Mouse (Mus musculus) cerebellum, adult 2 months (tissue): Measurements from ENCODE around the gene Fkbp6. TPM values are rescaled to one million over a fixed set of nuclear protein-coding genes. Genes with fewer than 3 reads are reported as not detected.
"Not testable (repeated sequence)": the region's sequence is repeated elsewhere in the genome, so short reads cannot be mapped to it uniquely, and the experiment has no call there.

Experiments used
- DNase-seq, 2 experiments: peaks; one replicate each; pipeline ENCODE4 v3.0.0; 2021
- H3K27ac ChIP-seq: fragments of 200-500 bp; 2 replicates; pipeline ENCODE4 v1.5.1; 2012; ENCODE audit warnings: low read length, control low read depth, inconsistent platforms; ENCODE audit not compliant: insufficient read depth
- H3K27me3 ChIP-seq: fragments of 200-500 bp; 2 replicates; pipeline ENCODE4 v1.6.1; 2012; ENCODE audit warnings: inconsistent platforms, mild to moderate bottlenecking, low read length, moderate library complexity; ENCODE audit not compliant: control insufficient read depth, insufficient read depth
- H3K4me1 ChIP-seq: fragments of 200-500 bp; 2 replicates; pipeline ENCODE4 v1.6.1; 2011; ENCODE audit warnings: low read length; ENCODE audit not compliant: control insufficient read depth, insufficient read depth
- H3K4me3 ChIP-seq: fragments of 200-500 bp; replicated peaks from 2 replicates; pipeline ENCODE3; 2011; ENCODE audit warnings: mild to moderate bottlenecking, low read depth, low read length, control low read depth; ENCODE audit not compliant: insufficient read depth
- CTCF ChIP-seq: fragments of 200-500 bp; IDR thresholded peaks from 2 replicates; pipeline ENCODE4 v1.5.1; 2011; ENCODE audit warnings: low read depth, mild to moderate bottlenecking, control low read depth, low read length, moderate library complexity, borderline replicate concordance; ENCODE audit not compliant: insufficient read depth
- POLR2A ChIP-seq: fragments of 200-500 bp; IDR thresholded peaks from 2 replicates; pipeline ENCODE4 v1.6.1; 2011; ENCODE audit warnings: low read length, control low read depth, borderline replicate concordance; ENCODE audit not compliant: insufficient read depth
- WGBS: fragments of 180-500 bp; shearing (Covaris S2); methylation state at CpG from one replicate; pipeline ENCODE4 v1.1.7; 2018; 5-methylcytosine and 5-hydroxymethylcytosine counted together
- polyA plus RNA-seq: library from polyadenylated mRNA; depleted of rRNA; stranded (reverse); fragments of >200 nt; gene quantifications from 2 replicates; pipeline ENCODE4 v1.2.3, GENCODE M21; 2012

Fkbp6 gene
- polyA plus RNA-seq, 1 experiment: not detected

DNA sequence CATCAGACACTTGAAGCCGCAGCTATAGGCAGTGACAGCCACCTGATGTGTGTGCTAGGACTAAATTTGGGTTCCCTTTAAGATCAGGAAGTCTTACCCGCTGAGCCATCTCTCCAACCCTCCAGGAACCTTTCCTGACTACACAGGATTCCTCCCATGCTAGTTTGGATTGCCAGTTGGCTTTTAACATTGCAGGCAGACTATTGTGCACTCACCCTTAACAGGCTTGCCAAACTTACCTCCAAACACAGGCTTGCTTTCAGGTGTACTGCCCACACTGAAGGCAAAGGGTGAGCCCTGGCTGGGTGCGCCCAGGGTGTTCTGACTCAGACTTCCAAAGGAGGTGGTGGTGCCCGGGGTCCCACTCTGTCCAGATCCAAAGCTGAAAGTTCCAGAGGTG, 30.8 kb upstream of the Fkbp6 start:
- H3K4me1 ChIP-seq: no peaks in the 10 kb centered on the region
- 90% methylated on average over 4 of the region's 4 CpGs for WGBS
- TF ChIP-seq POLR2A (no peak), CTCF (no peak)
- no peak overlapping the region for H3K4me3 ChIP-seq
- H3K27ac ChIP-seq: no peak overlapping the region
- H3K27me3 ChIP-seq: no peaks in the 10 kb centered on the region
- no peak for DNase-seq

DNA sequence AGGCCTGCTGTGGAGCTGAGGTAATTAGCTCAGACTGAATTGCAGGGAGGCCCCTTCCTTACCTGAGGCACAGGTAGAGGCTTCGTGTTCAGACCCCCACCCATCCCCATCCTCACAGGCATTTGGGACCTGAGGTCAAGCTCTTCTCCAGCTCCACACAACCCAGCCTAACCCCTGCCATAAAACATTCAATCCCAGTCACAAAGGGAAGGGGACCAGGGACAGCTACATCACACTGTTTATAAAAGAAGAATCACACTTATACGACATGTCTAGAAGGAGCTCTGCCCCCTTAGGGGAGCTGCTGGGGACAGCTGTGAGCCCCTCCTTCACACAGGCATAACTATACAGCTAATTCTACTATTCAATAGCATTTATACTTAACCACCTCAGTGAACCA, 26.5 kb upstream of the Fkbp6 start:
- no peaks in the 10 kb centered on the region for H3K4me1 ChIP-seq
- WGBS: 58% methylated on average over 2 of the region's 2 CpGs

DNA sequence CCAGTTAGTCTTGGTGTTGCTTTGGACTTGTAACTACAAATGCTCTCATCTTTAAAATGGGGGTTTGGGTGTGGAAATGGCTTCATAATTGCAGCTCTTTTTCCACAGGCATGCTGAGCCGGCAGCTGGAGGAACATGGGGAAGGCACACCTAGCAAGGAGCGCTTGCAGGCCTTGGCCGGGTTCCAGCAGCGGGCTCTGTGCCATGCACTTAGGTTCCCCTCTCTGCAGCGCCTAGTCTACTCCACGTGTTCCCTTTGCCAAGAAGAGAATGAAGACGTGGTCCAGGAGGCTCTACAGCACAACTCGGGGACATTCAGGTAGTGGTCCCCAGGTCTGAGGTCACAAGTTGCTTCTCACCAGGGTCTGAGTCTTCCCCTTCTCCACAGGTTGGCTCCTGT, 25.3 kb upstream of the Fkbp6 start:
- H3K27ac ChIP-seq: no peak overlapping the region
- 28% methylated on average over 8 of the region's 8 CpGs for WGBS

More for the DNA sequence above, 26.5 kb upstream of the Fkbp6 start:
- Histone ChIP-seq H3K27me3 (no peaks in the 10 kb centered on the region), H3K27ac (no peak overlapping the region), H3K4me3 (no peak overlapping the region)
- no peak for DNase-seq
- TF ChIP-seq POLR2A (no peak), CTCF (no peak)

DNA sequence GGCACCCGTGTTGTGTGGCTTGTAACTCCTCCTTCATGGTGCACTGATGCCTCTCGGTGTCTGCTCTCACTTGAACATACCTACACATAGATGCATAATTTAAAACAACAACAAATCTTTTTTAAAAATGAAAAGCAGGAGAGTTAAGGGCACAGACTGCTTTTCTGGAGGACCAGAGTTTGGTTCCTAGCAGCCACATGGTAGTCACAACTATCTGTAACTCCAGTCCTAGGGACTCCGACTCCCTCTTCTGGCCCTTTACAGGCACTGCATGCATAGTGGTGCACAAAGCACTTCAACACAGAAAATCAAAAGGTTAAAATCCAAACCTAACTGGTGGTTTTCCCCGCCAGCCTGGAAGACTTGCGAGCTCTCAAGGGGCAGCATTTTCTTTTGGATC, 23.8 kb upstream of the Fkbp6 start:
- DNase-seq: no peak
- WGBS: 96% methylated on average over 5 of the region's 5 CpGs
- H3K4me1 ChIP-seq: no peaks in the 10 kb centered on the region
- no peak overlapping the region for H3K27ac ChIP-seq
- TF ChIP-seq CTCF (0 out of 2 replicates have a peak, but pooled peaks have one; percentile 10), POLR2A (no peak)
- H3K27me3 ChIP-seq: no peaks in the 10 kb centered on the region
- no peak overlapping the region for H3K4me3 ChIP-seq

More for the DNA sequence above, 25.3 kb upstream of the Fkbp6 start:
- Histone ChIP-seq H3K4me3 (no peak overlapping the region), H3K4me1 (no peaks in the 10 kb centered on the region), H3K27me3 (no peaks in the 10 kb centered on the region)
- peak; percentile 29 to 40 for DNase-seq
- no peak for TF ChIP-seq CTCF
- TF ChIP-seq POLR2A: no peak

DNA sequence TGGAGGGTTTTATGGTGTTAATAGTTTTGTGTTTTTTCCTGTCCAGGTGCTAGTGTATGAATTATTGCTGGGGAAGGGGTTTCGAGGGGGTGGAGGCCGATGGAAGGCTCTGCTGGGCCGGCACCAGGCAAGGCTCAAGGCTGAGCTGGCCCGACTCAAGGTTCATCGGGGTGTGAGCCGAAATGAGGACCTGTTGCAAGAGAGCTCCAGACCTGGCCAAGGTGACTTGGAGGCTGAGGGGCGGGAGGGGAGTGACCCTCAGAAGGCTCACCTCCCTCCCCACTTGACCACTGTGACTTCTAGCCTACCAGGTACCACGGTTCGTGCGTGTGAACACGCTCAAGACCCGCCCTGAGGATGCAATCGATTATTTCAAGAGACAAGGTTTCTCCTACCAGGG, 21.4 kb upstream of the Fkbp6 start:
- Histone ChIP-seq H3K4me3 (no peak overlapping the region), H3K27me3 (no peaks in the 10 kb centered on the region), H3K4me1 (no peaks in the 10 kb centered on the region), H3K27ac (no peak overlapping the region)
- whole genome bisulfite sequencing: 93% methylated on average over 13 of the region's 13 CpGs
- no peak for DNase-seq
- TF ChIP-seq CTCF: no peak
- no peak for TF ChIP-seq POLR2A

DNA sequence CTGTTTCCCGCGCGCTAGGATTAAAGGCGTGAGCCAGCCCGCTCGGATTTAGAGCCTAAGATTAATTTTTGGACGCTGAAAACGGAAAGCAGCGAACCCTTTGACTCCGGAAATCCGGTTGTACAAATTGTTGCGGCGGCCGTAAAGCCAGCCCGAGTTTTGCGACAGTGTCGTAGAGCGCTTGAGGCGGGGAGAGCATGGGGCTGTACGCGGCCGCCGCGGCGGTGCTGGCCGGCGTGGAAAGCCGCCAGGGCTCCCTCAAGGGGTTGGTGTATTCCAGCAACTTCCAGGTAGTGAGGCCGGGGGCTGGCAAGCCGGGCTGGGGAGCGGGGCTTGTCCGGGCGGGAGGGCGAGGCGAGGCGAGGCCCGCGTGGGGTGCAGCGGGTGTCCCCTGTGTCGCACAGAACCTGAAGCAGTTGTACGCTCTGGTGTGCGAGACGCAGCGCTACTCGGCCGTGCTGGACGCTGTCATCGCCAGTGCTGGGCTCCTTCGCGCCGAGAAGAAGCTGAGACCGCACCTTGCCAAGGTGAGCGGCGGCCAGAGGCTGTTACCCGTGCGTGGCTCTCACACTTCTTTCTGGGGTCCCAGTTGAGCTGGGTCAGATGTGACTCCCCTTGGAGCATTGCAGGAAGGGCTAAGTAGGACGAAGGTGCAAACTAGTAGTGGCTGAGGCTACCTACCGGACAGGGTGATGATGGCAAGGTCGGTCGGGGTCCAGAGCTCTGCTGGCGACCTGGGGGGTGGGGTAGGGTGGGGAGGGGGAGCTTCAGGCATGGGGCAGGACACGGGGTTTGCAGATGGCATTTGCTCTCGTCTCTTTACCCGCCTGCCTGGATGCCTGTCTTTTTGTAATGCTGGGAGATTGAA, 20.2 kb upstream of the Fkbp6 start, which contains the start of gene Nsun5:
Nsun5 (plus strand) TSS at position 167 of the 868 bp plus-strand sequence.
- DNase-seq: peak; percentile 93 to 97
- Histone ChIP-seq H3K4me1 (no peaks in the 10 kb centered on the region), H3K27me3 (no peaks in the 10 kb centered on the region), H3K4me3 (peak within 1 kb of the TSS; percentile 82), H3K27ac (peak within 1 kb of the TSS; percentile 26; the same call in 1 of the 2 replicates)
- WGBS: under 1% methylated on average over 64 of the region's 64 CpGs
- TF ChIP-seq POLR2A (peak; percentile 70), CTCF (no peak)

DNA sequence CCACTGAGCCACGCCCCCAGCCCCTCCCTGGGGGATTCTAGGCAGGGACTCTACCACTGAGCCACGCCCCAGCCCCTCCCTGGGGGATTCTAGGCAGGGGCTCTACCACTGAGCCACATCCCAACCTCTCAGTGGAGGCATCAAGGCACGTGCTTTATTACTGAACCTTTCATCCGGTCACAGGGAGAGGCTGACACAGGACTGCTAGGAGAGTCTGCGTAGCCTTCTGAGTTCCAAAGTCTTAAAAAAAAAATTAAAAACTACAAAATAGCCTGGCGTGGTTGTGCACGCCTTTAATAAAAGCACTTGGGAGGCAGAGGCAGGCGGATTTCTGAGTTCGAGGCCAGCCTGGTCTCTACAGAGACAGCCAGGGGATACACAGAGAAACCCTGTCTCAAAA, 19.4 kb upstream of the Fkbp6 start:
- peak overlapping the region; percentile 82 for H3K4me3 ChIP-seq
- not testable (repeated sequence) for H3K4me1 ChIP-seq, DNase-seq, H3K27ac ChIP-seq, H3K27me3 ChIP-seq
- whole genome bisulfite sequencing: 53% methylated on average over 9 of the region's 9 CpGs

DNA sequence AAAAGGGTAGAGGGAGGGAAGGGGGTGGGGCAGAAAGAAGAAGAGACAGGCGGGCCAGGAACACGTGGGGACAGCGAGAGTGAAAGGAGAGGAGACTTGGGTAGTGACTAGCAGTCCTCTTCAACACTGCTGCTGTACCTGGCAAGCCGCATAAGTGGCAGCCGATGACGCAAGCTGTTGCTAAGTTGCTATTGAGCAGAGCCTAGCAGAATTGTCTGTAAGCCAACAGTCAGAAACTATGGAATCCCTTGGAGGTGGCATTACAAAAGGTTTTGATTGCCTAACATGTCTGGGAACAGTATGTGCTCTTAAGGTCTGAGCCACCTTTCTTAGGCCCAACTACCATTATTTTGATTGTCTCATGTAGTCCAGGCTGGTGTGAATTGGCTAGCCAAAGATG, 18.5 kb upstream of the Fkbp6 start:
- no peak for DNase-seq
- no peak for TF ChIP-seq POLR2A
- TF ChIP-seq CTCF: no peak
- H3K4me1 ChIP-seq: no peaks in the 10 kb centered on the region
- no peaks in the 10 kb centered on the region for H3K27me3 ChIP-seq
- no peak overlapping the region for H3K4me3 ChIP-seq
- no peak overlapping the region for H3K27ac ChIP-seq
- WGBS: 73% methylated on average over 6 of the region's 6 CpGs
